Mouse (Mus musculus): ENCODE measurements around the gene Rasal1. TPM values are rescaled to one million over a fixed set of nuclear protein-coding genes. Genes with fewer than 3 reads are reported as not detected.

Rasal1 gene
- total RNA-seq (2015) (0.10 and 0.67 TPM in 2 replicates), total RNA-seq (2017) (0.12 and 2.0 TPM in 2 replicates)

DNA sequence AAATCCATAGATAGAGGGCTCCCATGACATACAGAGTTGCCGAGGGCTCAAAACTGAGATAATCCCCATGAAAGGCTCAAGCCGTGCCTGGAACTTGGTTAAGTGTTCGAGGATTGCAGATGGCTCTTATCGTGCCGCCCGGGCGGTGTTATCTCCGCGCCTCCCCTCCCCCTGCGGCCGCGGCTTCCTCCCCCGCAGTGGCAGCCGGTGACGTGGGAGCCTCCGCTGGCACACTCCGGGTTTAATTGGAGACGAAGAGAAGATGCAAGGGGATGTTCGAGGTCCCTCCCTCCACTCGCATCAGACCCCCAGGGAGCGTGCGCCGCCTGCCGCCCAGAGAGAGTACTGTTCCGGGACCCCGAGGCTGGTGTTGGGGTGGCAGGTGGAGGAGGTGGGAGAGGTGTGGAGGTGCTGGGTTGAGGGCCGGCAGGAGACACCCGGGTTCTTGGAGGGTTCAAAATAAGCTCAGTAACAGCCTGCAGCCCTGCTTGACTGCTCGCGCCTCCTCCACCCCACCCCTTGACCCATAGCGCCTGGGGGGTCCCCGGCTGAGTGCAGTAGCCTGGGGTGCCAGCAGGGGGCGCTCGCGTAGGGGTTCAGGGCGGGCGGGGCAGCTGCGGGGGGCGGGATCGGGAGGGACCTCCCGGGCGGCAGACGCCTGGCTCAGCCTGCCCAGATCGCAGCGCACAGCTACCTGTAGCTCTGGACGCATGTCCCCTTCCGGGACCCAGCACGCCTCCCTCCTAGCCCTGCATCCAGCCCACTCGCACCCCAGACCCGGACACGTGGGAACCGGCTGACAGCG lies at the start of gene Rasal1:
Rasal1 (plus strand) TSS at position 244 of the 805 bp plus-strand sequence.
- peak; percentile 80 for ATAC-seq (replicated peaks; ENCODE audit: poor library complexity)

- ATAC-seq (replicated peaks; ENCODE audit: poor library complexity), result peak; percentile 84
These were observed 49.0 kb upstream of the Rasal1 start for GRCm38 (mm10) chr5:120599625-120600024.

GRCm38 (mm10) chr5:120600946-120601668 lies 47.5 kb upstream of the Rasal1 start:
- ATAC-seq (replicated peaks; ENCODE audit: poor library complexity), result peak; percentile 45

DNA sequence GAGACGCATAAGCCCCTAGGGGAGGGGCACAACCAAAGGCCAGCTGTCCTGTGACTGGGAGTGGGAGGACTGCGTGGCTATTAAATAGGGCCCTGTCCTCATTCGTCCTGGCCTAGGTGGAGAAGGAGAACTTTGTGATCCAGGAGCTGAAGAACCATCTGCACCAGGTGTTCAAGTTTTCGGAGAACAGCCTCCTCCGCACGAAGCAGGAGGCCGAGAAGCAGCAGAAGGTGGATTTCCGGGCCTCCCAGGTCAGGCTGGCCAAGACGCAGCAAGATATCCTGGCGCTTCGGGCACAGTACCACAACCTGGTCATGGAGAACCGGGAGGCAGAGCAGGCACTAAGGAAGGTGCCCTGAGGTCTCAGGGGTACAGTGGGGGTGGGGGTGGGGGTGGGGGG lies 46.4 kb upstream of the Rasal1 start:
- no peak for ATAC-seq (replicated peaks; ENCODE audit: poor library complexity)

DNA sequence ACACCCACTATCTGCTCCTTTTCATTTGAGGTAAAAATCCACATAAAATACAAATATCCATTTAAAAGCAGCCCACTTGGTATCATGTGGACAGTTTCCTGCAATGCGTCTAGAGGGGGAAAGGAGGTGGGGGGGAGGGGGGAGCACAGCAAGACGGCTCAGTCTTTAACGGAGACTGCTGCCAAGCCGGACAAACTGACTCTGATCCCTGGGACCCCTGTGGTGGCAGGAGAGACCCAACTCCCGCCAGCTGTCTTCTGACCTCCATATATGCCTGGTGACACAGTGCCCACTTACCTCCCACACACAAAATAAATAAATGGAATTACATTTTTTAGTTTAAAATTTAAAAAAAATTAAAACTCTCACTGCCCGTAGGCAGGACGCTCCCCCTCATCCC lies 45.1 kb upstream of the Rasal1 start:
- no peak for ATAC-seq (replicated peaks; ENCODE audit: poor library complexity)

DNA sequence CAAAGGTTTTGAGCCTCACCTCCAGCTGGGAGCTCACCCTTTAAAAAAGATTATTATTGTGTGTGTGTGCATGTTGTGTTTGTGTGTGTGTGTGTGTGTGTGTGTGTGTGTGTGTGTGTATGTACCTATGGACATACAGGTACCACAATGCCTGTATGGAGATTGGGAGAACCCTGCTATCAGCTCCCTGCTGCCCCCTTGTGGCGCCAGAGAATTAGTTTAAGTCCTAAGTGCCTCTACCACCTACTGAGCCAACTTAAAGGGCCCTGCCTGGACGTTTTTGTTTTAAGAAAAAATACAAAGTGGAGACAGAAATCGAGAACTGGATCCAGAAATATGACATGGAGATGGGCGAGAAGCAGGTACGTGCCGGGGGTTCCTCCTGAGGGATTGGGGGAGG lies 43.8 kb upstream of the Rasal1 start:
- ATAC-seq (replicated peaks; ENCODE audit: poor library complexity), result peak; percentile 67

GRCm38 (mm10) chr5:120605241-120605661 lies 43.4 kb upstream of the Rasal1 start:
- ATAC-seq (replicated peaks; ENCODE audit: poor library complexity), result no peak

- ATAC-seq (replicated peaks; ENCODE audit: poor library complexity), result peak; percentile 86
These were observed 42.9 kb upstream of the Rasal1 start for GRCm38 (mm10) chr5:120605688-120606087.

GRCm38 (mm10) chr5:120606590-120607200 lies 41.9 kb upstream of the Rasal1 start:
- no peak for ATAC-seq (replicated peaks; ENCODE audit: poor library complexity)

DNA sequence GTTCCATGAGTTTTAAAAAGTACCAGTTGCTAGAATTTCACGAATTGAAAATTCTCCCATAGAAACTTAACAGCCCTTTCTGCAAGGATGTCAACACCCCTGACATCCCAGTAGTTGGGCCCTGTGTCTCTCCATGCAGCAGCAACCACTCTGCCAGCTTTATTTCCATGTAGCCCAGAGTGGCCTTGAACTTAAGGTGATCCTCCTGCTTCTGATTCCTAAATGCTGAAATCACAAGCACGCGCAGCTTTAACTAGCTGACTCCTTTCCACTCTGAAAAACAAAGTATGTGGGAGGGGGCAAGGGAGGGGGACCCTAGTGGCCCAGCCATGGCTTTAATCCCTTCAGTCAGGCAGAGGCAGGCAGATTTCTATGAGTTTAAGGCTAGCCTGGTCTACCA lies 41.3 kb upstream of the Rasal1 start:
- no peak for ATAC-seq (replicated peaks; ENCODE audit: poor library complexity)

DNA sequence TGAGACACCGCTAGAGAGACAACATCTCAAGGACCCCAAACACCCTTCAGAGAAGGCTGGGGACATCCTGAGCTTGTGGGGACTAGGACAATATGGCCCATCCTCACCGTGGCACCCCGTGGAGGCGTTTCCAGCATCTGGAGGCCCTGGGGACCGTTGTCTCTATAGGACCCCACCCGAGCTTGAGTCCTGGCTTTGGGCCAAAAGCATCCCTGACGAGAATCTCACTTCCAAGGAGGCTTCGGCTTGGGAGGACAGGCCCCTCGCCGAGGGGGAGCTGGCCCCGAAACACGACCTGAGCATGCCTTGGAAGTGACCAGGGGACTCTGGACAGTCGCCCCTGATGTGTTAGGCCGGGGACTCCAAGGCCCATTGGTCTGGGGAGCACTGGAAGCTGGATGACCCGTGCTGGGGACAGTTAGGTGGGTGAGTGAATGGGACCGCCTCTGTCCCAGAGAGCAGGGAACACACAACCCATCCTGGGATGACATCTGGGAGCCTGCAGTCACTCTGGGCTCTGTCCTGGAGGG lies 39.3 kb upstream of the Rasal1 start:
- ATAC-seq (replicated peaks; ENCODE audit: poor library complexity), result no peak

DNA sequence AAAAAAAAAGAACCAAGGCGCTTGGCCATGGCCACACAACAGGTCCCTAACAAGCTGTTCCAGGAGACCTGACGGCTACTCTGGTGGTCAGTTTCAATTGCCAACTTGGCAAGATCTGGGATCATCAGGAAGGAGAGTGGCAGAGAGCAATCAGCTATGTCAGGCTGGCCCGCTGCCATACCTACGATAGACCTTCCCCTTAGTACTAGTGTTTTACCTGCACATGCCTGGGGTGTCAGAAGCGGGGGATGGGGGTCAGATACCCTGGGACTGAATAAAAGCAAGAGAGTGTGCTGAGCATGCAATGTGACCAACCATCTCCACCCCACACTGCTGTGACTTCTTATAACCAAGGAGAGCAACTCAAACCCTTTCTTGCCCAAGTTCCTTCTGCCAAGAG lies 37.7 kb upstream of the Rasal1 start:
- ATAC-seq (replicated peaks; ENCODE audit: poor library complexity), result no peak

DNA sequence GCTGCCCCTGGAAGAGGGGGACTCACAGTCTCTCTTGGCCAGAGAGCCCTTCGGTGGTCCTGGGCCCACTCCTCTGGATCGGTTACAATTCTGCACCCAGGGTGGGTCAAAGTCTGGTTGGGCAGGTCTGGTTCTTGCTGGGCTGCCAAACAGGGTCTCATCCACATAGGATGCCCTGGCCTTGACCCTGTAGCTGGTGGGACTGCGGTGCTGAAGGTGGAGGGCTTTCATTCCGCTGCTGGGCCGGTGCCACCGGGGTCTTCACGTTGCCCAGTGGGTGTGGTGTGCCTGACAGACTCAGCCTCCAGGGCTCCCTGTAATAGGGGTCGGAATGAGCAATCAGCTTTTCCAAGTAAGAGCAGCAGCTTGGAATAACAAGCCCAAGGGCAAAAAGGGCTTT lies 37.2 kb upstream of the Rasal1 start:
- ATAC-seq (replicated peaks; ENCODE audit: poor library complexity), result no peak

- peak; percentile 77 for ATAC-seq (replicated peaks; ENCODE audit: poor library complexity)
These were observed 36.2 kb upstream of the Rasal1 start, which contains the start of the genes Rita1 and Ddx54 for GRCm38 (mm10) chr5:120612442-120612821. Rita1 (minus strand) TSS chr5:120612589. Ddx54 (plus strand) TSS chr5:120612739.

DNA sequence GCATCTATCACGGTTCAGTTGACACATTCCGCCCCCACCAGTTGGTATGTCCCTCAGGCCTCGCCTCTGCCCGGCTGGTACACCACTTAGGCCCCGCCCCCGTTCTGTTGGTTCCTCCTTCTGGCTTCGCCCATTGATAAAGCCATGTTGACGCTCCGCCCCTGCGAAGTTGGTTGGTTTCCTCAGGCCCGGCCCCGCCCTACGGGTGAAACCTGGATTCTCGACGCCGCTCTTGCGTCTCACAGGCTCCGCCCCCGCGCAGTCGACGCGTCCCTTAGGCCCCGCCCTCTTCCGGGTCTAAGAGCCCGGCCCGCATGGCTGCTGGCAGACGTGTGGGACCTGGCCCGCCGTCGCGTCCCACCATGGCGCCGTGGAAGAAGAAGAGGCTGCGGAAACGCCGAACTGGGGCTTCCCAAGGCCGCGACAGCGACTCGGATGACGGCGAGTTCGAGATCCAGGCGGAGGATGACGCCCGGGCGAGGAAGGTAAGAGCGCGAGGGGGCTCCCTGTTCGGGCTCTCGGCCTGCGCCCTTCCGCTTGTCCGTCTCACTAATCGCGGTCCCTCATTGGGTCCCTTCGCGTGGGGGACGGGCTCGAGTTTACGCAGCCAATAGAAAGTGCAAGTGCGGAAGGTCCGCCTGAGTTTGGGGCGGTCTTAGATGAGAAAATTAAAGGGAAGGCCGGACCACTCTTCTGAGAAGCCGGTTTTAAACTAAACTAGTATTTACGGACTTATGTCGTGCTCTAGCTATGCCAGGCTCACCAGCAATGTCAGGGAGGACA lies 35.6 kb upstream of the Rasal1 start:
- peak; percentile 83 for ATAC-seq (replicated peaks; ENCODE audit: poor library complexity)

GRCm38 (mm10) chr5:120615903-120616302 lies 32.7 kb upstream of the Rasal1 start:
- no peak for ATAC-seq (replicated peaks; ENCODE audit: poor library complexity)

- no peak for ATAC-seq (replicated peaks; ENCODE audit: poor library complexity)
These were observed 29.8 kb upstream of the Rasal1 start for GRCm38 (mm10) chr5:120618778-120619177.

DNA sequence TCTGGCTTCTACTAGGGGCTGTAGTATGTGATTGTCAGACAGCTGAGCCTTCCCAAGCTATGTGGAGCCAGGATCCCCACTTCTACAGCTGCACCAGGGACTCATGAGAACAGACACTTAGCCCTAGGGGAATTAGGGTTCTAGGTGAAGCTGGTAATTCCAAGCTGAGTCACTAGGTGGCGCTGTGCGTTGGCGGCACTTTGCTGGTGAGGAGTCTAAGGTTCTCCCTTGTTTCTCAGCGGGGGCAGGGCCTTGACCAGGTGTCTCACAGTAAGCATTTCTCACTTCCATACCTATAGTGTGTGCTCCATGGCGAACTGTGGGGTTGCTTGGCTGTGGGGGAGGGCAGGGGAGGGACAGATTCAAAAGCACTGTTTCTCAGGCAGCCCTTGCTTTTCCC lies 29.4 kb upstream of the Rasal1 start:
- ATAC-seq (replicated peaks; ENCODE audit: poor library complexity), result peak; percentile 56

DNA sequence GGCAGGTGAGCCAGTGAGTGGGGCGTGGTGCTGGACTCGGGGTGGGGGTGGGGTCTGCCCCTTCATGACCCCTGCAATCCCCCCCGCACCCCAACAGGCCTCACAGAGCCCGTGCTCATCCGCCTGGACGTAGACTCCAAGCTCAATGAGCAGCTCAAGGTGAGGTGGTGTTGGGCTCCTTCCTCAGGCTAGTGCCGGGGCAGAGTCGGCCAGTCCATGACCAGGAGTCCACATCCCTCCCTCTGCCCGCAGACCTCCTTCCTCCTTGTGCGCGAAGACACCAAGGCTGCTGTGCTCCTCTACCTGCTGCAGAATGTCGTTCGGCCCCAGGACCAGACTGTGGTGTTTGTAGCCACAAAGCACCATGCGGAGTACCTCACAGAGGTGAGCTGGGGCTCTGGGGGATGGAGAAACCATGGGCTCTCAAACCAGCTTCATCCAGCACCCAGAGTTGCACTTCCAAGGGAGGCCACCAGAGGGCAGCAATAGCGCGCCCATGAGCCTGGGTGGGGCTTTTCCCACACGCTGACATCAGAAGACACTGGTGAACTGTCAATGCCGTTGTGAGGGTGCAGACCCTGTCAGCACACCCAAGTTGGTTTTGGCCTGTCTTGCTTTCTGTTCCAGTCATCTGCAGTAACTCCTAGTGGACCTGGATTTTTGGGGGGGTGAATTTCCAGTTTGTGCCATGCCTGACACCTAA lies 28.1 kb upstream of the Rasal1 start:
- peak; percentile 86 for ATAC-seq (replicated peaks; ENCODE audit: poor library complexity)

All from megakaryocyte progenitor cell, adult 5-6 weeks (primary cell).